Mouse (Mus musculus) cerebellum, adult 2 months (tissue): ENCODE results near the gene Nxf1.
"Not testable (repeated sequence)": the region's sequence is repeated elsewhere in the genome, so short reads cannot be mapped to it uniquely, and the experiment has no call there.

Source experiments
- CTCF ChIP-seq: fragments of 200-500 bp; IDR thresholded peaks from 2 replicates; pipeline ENCODE4 v1.5.1; 2011; ENCODE audit warnings: low read depth, mild to moderate bottlenecking, control low read depth, low read length, moderate library complexity, borderline replicate concordance; ENCODE audit not compliant: insufficient read depth
- POLR2A ChIP-seq: fragments of 200-500 bp; IDR thresholded peaks from 2 replicates; pipeline ENCODE4 v1.6.1; 2011; ENCODE audit warnings: low read length, control low read depth, borderline replicate concordance; ENCODE audit not compliant: insufficient read depth

- not testable (repeated sequence) for TF ChIP-seq CTCF, POLR2A
Observed at GRCm38 (mm10) chr19:8719037-8719436, 37.8 kb upstream of the Nxf1 start.
